Mouse (Mus musculus): ENCODE data around the gene Rpain. TPM values are rescaled to one million over a fixed set of nuclear protein-coding genes. Genes with fewer than 3 reads are reported as not detected.
A peak's percentile ranks its signal among the peaks of the same experiment; 100 is the strongest.

Gene Rpain
- polyA plus RNA-seq (2012; rRNA removed) (61.2 and 75.0 TPM in 2 replicates), polyA plus RNA-seq (2014; fragmentation: Nextera tagmentation; extraction: Ambion mirVana) (70.0 and 78.4 TPM in 2 replicates)

- peak within 1 kb of the TSS; percentile 98 for H3K4me3 ChIP-seq (replicated peaks; ENCODE audit: low read length)
Measured at GRCm38 (mm10) chr11:70969821-70970559, at the start of gene Rpain, which contains the start of gene Nup88. Gene Rpain (plus strand): TSS chr11:70970213. Gene Nup88 (minus strand): TSS chr11:70969973.

GRCm38 (mm10) chr11:70931461-70931860 is 38.6 kb upstream of the Rpain start:
- DNase-seq (ENCODE audit: low spot score) = no peak

More at GRCm38 (mm10) chr11:70969821-70970559, at the start of gene Rpain, which contains the start of gene Nup88:
- H3K9ac ChIP-seq (ENCODE audit: low read depth, low read length, severe bottlenecking) = peak within 1 kb of the TSS; percentile 86
- WGBS = 1% methylated on average over 43 of the region's 43 CpGs
- peak within 1 kb of the TSS; percentile 85 for H3K27ac ChIP-seq (replicated peaks; ENCODE audit: low read depth, low read length)
- no peaks in the 10 kb centered on the region for H3K27me3 ChIP-seq (ENCODE audit: control insufficient read depth, insufficient read depth, low read length)
- peak within 1 kb of the TSS; percentile 87 for H3K4me2 ChIP-seq (replicated peaks; ENCODE audit: low read depth, low read length, severe bottlenecking)
- peak; percentile 91; the same call in 1 of the 2 replicates for TF ChIP-seq POLR2A (IDR thresholded peaks at IDR 0.05; ENCODE audit: borderline replicate concordance, extremely low read depth, insufficient read depth, insufficient read length)
- no peaks in the 10 kb centered on the region for H3K9me3 ChIP-seq (ENCODE audit: control insufficient read depth, low read length)
- DNase-seq (ENCODE audit: low spot score) = peak; percentile 97
- H3K4me1 ChIP-seq (ENCODE audit: control insufficient read depth, insufficient read depth, low read length) = peaks cover 13% of the 10 kb centered on the region
- H3K36me3 ChIP-seq (ENCODE audit: control insufficient read depth, insufficient read depth, low read length) = peaks cover 38% of the 10 kb centered on the region
- ATAC-seq (ENCODE audit: low FRiP score, low read depth) = peak; percentile 98

GRCm38 (mm10) chr11:70935316-70935715 is 34.7 kb upstream of the Rpain start:
- Histone ChIP-seq H3K9ac (ENCODE audit: low read depth, low read length, severe bottlenecking) (no peak overlapping the region), H3K4me1 (ENCODE audit: control insufficient read depth, insufficient read depth, low read length) (no peaks in the 10 kb centered on the region), H3K36me3 (ENCODE audit: control insufficient read depth, insufficient read depth, low read length) (peaks cover 56% of the 10 kb centered on the region), H3K4me2 (replicated peaks; ENCODE audit: low read depth, low read length, severe bottlenecking) (no peak overlapping the region), H3K4me3 (replicated peaks; ENCODE audit: low read length) (no peak overlapping the region), H3K27ac (replicated peaks; ENCODE audit: low read depth, low read length) (no peak overlapping the region), H3K9me3 (ENCODE audit: control insufficient read depth, low read length) (no peaks in the 10 kb centered on the region), H3K27me3 (ENCODE audit: control insufficient read depth, insufficient read depth, low read length) (no peaks in the 10 kb centered on the region)
- no peak for TF ChIP-seq POLR2A (IDR thresholded peaks at IDR 0.05; ENCODE audit: borderline replicate concordance, extremely low read depth, insufficient read depth, insufficient read length)
- ATAC-seq (ENCODE audit: low FRiP score, low read depth) = no peak
- DNase-seq (ENCODE audit: low spot score) = no peak
- 94% methylated on average over 7 of the region's 7 CpGs for WGBS

More at GRCm38 (mm10) chr11:70931461-70931860, 38.6 kb upstream of the Rpain start:
- Histone ChIP-seq H3K9me3 (ENCODE audit: control insufficient read depth, low read length) (no peaks in the 10 kb centered on the region), H3K27ac (replicated peaks; ENCODE audit: low read depth, low read length) (no peak overlapping the region), H3K9ac (ENCODE audit: low read depth, low read length, severe bottlenecking) (no peak overlapping the region), H3K4me1 (ENCODE audit: control insufficient read depth, insufficient read depth, low read length) (no peaks in the 10 kb centered on the region), H3K27me3 (ENCODE audit: control insufficient read depth, insufficient read depth, low read length) (no peaks in the 10 kb centered on the region), H3K36me3 (ENCODE audit: control insufficient read depth, insufficient read depth, low read length) (peaks cover 46% of the 10 kb centered on the region), H3K4me3 (replicated peaks; ENCODE audit: low read length) (no peak overlapping the region), H3K4me2 (replicated peaks; ENCODE audit: low read depth, low read length, severe bottlenecking) (no peak overlapping the region)
- 90% methylated on average over 5 of the region's 5 CpGs for WGBS
- ATAC-seq (ENCODE audit: low FRiP score, low read depth) = no peak
- no peak for TF ChIP-seq POLR2A (IDR thresholded peaks at IDR 0.05; ENCODE audit: borderline replicate concordance, extremely low read depth, insufficient read depth, insufficient read length)

- peaks cover 89% of the 10 kb centered on the region for H3K36me3 ChIP-seq (ENCODE audit: control insufficient read depth, insufficient read depth, low read length)
- no peak for TF ChIP-seq POLR2A (IDR thresholded peaks at IDR 0.05; ENCODE audit: borderline replicate concordance, extremely low read depth, insufficient read depth, insufficient read length)
- no peak overlapping the region for H3K27ac ChIP-seq (replicated peaks; ENCODE audit: low read depth, low read length)
- no peaks in the 10 kb centered on the region for H3K4me1 ChIP-seq (ENCODE audit: control insufficient read depth, insufficient read depth, low read length)
- ATAC-seq (ENCODE audit: low FRiP score, low read depth) (no peak), DNase-seq (ENCODE audit: low spot score) (no peak)
- no peaks in the 10 kb centered on the region for H3K27me3 ChIP-seq (ENCODE audit: control insufficient read depth, insufficient read depth, low read length)
- H3K9me3 ChIP-seq (ENCODE audit: control insufficient read depth, low read length) = no peaks in the 10 kb centered on the region
- no peak overlapping the region for H3K9ac ChIP-seq (ENCODE audit: low read depth, low read length, severe bottlenecking)
- 92% methylated on average over 1 of the region's 1 CpGs for WGBS
- no peak overlapping the region for H3K4me3 ChIP-seq (replicated peaks; ENCODE audit: low read length)
- H3K4me2 ChIP-seq (replicated peaks; ENCODE audit: low read depth, low read length, severe bottlenecking) = no peak overlapping the region
Measured at GRCm38 (mm10) chr11:70942596-70942995, 27.4 kb upstream of the Rpain start.

- H3K27ac ChIP-seq (replicated peaks; ENCODE audit: low read depth, low read length) = no peak overlapping the region
- no peak for DNase-seq (ENCODE audit: low spot score)
- ATAC-seq (ENCODE audit: low FRiP score, low read depth) = no peak
- H3K9ac ChIP-seq (ENCODE audit: low read depth, low read length, severe bottlenecking) = no peak overlapping the region
- no peak overlapping the region for H3K4me3 ChIP-seq (replicated peaks; ENCODE audit: low read length)
- H3K4me2 ChIP-seq (replicated peaks; ENCODE audit: low read depth, low read length, severe bottlenecking) = no peak overlapping the region
- no peaks in the 10 kb centered on the region for H3K9me3 ChIP-seq (ENCODE audit: control insufficient read depth, low read length)
- TF ChIP-seq POLR2A (IDR thresholded peaks at IDR 0.05; ENCODE audit: borderline replicate concordance, extremely low read depth, insufficient read depth, insufficient read length) = no peak
- 94% methylated on average over 7 of the region's 7 CpGs for WGBS
- peaks cover 91% of the 10 kb centered on the region for H3K36me3 ChIP-seq (ENCODE audit: control insufficient read depth, insufficient read depth, low read length)
- no peaks in the 10 kb centered on the region for H3K27me3 ChIP-seq (ENCODE audit: control insufficient read depth, insufficient read depth, low read length)
- H3K4me1 ChIP-seq (ENCODE audit: control insufficient read depth, insufficient read depth, low read length) = no peaks in the 10 kb centered on the region
Measured at GRCm38 (mm10) chr11:70943651-70944050, 26.4 kb upstream of the Rpain start.

Data from limb, embryonic 14.5 days (tissue).